Mouse (Mus musculus) heart, postnatal 4 days (tissue): Measurements from ENCODE around the gene Tmod4. TPM values are rescaled to one million over a fixed set of nuclear protein-coding genes. Genes with fewer than 3 reads are reported as not detected.

Experiments used
- DNase-seq: peaks from one replicate; pipeline ENCODE4 v3.0.0; 2021
- total RNA-seq, 2 experiments: library from RNA; stranded (reverse); gene quantifications; 2 replicates each; pipeline ENCODE4 v1.2.3; 2021

Tmod4 gene
- total RNA-seq, 2 experiments from 2014 or later, result 3.2 to 3.4 TPM

GRCm38 (mm10) chr3:95139586-95140288 is 15.5 kb downstream of the Tmod4 start:
- DNase-seq, result no peak

- DNase-seq, result no peak
Measured at GRCm38 (mm10) chr3:95140289-95140595, 16.0 kb downstream of the Tmod4 start.

GRCm38 (mm10) chr3:95140795-95141194 is 16.5 kb downstream of the Tmod4 start:
- DNase-seq, result no peak

GRCm38 (mm10) chr3:95141474-95141873 is 17.2 kb downstream of the Tmod4 start:
- DNase-seq, result no peak

GRCm38 (mm10) chr3:95141952-95142616 is 17.8 kb downstream of the Tmod4 start, which contains the start of gene Tnfaip8l2:
Tnfaip8l2 (minus strand) TSS chr3:95142360.
- DNase-seq, result no peak

- peak; percentile 93 for DNase-seq
Measured at GRCm38 (mm10) chr3:95142617-95143011, 18.3 kb downstream of the Tmod4 start.

- no peak for DNase-seq
Measured at GRCm38 (mm10) chr3:95147924-95148323, 23.6 kb downstream of the Tmod4 start.

- peak; percentile 44 for DNase-seq
Measured at GRCm38 (mm10) chr3:95153874-95154273, 29.6 kb downstream of the Tmod4 start.

GRCm38 (mm10) chr3:95159511-95159986 is 35.3 kb downstream of the Tmod4 start:
- DNase-seq, result no peak

- DNase-seq, result peak; percentile 91
Measured at GRCm38 (mm10) chr3:95159987-95160963, 36.0 kb downstream of the Tmod4 start, which contains the start of gene Sema6c. Sema6c (plus strand) TSS chr3:95160457.

GRCm38 (mm10) chr3:95161041-95161551 is 36.8 kb downstream of the Tmod4 start:
- peak; percentile 31 for DNase-seq

- peak; percentile 25 for DNase-seq
Measured at GRCm38 (mm10) chr3:95161618-95162344, 37.5 kb downstream of the Tmod4 start.

GRCm38 (mm10) chr3:95162345-95162628 is 38.0 kb downstream of the Tmod4 start:
- DNase-seq, result no peak

GRCm38 (mm10) chr3:95163419-95164255 is 39.4 kb downstream of the Tmod4 start:
- no peak for DNase-seq

GRCm38 (mm10) chr3:95164256-95164550 is 39.9 kb downstream of the Tmod4 start:
- DNase-seq, result no peak

GRCm38 (mm10) chr3:95164840-95165239 is 40.6 kb downstream of the Tmod4 start:
- DNase-seq, result no peak

GRCm38 (mm10) chr3:95169996-95170395 is 45.7 kb downstream of the Tmod4 start:
- DNase-seq, result no peak

- DNase-seq, result no peak
Measured at GRCm38 (mm10) chr3:95171105-95171504, 46.8 kb downstream of the Tmod4 start.

GRCm38 (mm10) chr3:95172526-95173255 is 48.4 kb downstream of the Tmod4 start:
- peak; percentile 21 for DNase-seq

GRCm38 (mm10) chr3:95173256-95173949 is 49.1 kb downstream of the Tmod4 start:
- peak; percentile 45 for DNase-seq
